Mouse (Mus musculus): ENCODE measurements at regions not wholly inside any gene's neighbourhood (a gene's known extent, or its start where the extent isn't known, plus 50 kb on each side); places are given as distances from the start of the nearest gene placed in this dataset.

DNA sequence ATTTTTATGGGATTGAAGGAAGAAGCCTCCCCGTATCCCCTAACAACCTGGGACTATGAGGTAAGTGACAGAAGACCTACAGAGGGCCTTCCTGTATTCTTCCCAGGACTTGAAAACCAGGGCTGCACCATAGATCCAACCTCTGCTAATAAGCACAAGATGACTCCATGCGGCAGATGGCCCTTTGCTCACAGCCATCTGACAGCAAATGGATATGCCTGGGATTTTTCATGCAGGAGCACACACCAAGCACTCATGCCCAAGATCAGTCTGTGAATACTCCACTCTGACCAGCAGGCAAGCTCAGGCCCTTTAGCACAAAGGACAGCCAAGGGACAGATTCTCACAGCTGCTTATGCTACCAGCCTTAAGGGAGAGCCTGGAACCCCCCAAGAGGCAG, 77.1 kb upstream of the Plxna2 start:
- H3K79me2 ChIP-seq (ENCODE audit: control insufficient read depth, insufficient read depth): no peaks in the 10 kb centered on the region
- no peaks in the 10 kb centered on the region for H3K36me3 ChIP-seq (ENCODE audit: control insufficient read depth, insufficient read depth)
- H3K4me3 ChIP-seq: no peak overlapping the region
- no peak overlapping the region for H3ac ChIP-seq (ENCODE audit: control insufficient read depth, insufficient read length)
- no peak overlapping the region for H3K4me2 ChIP-seq (ENCODE audit: low read depth)
- TF ChIP-seq TCF3 (IDR thresholded peaks at IDR 0.05; ENCODE audit: insufficient read length, low read depth) (no peak), USF1 (IDR thresholded peaks at IDR 0.05; ENCODE audit: low read depth) (no peak), POLR2A (IDR thresholded peaks at IDR 0.05; ENCODE audit: insufficient read length, low read depth) (no peak), POLR2AphosphoS2 (IDR thresholded peaks at IDR 0.05; ENCODE audit: insufficient read length, low read depth) (no peak), TCF12 (IDR thresholded peaks at IDR 0.05; ENCODE audit: insufficient read depth, poor library complexity, severe bottlenecking) (no peak), E2F4 (IDR thresholded peaks at IDR 0.05; ENCODE audit: insufficient read depth) (no peak), MAX (IDR thresholded peaks at IDR 0.05; ENCODE audit: low read depth) (no peak), REST (IDR thresholded peaks at IDR 0.05; ENCODE audit: insufficient read depth, insufficient read length) (no peak), SRF (IDR thresholded peaks at IDR 0.05; ENCODE audit: control insufficient read depth, insufficient read length, low read depth) (no peak), MYOD1 (IDR thresholded peaks at IDR 0.05; ENCODE audit: control insufficient read depth in 1 of 3, insufficient read length in 2 of 3, low read depth in 2 of 3) (no peak), MYOG (IDR thresholded peaks at IDR 0.05; ENCODE audit: control insufficient read depth in 1 of 3, insufficient read depth in 1 of 3, insufficient read length in 2 of 3, low read depth in 2 of 3) (no peak), CEBPB (IDR thresholded peaks at IDR 0.05; ENCODE audit: insufficient read depth, poor library complexity, severe bottlenecking) (no peak)
- no peaks in the 10 kb centered on the region for H3K27me3 ChIP-seq (ENCODE audit: control insufficient read depth, insufficient read depth, insufficient read length)

DNA sequence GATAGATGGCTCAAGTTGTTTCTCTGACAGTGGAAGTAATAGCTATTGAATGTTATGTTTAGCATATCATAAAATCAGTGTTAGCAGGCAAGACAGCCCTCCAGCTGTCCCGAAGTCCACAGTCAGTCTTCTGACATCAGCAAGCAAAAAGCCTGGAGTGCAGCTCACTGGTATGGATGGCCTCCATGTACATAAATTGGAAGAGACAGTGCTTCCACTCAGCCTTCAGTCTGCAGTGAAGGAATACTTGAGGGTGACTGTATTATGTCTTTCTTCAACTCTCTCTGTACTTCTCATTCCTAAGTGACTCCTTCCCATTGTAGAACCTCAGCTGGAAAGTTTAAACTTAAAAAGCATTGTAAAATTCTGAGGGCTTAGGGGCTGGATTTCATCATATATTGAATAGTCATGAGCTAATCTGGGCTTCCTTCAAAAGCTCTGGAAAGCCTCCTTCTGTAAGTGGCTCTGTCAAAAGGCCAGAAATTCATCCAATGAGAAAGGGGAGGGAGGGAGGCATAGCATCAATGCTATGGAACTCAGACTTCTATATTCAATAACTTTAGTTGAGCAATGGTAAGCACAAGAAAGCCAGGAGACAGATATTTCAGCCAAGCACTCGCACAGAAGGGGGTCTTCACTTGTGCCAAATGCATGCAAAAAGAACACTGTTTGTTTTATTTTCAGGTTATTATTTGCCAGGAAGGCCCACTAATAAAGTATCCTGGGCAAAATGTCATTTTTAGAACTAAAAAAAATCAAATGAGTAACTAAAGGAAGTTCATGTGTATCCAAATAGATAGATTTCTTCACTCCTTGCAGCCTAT, 90.5 kb upstream of the Plxna2 start:
- H3K36me3 ChIP-seq (ENCODE audit: control insufficient read depth, insufficient read depth): no peaks in the 10 kb centered on the region
- H3K79me2 ChIP-seq (ENCODE audit: control insufficient read depth, insufficient read depth): no peaks in the 10 kb centered on the region
- H3K4me2 ChIP-seq (ENCODE audit: low read depth): no peak overlapping the region
- no peak for TF ChIP-seq TCF12 (IDR thresholded peaks at IDR 0.05; ENCODE audit: insufficient read depth, poor library complexity, severe bottlenecking)
- TF ChIP-seq MYOD1 (IDR thresholded peaks at IDR 0.05; ENCODE audit: control insufficient read depth in 1 of 3, insufficient read length in 2 of 3, low read depth in 2 of 3): no peak
- TF ChIP-seq E2F4 (IDR thresholded peaks at IDR 0.05; ENCODE audit: insufficient read depth): no peak
- TF ChIP-seq MAX (IDR thresholded peaks at IDR 0.05; ENCODE audit: low read depth): no peak
- no peak for TF ChIP-seq REST (IDR thresholded peaks at IDR 0.05; ENCODE audit: insufficient read depth, insufficient read length)
- no peak for TF ChIP-seq CEBPB (IDR thresholded peaks at IDR 0.05; ENCODE audit: insufficient read depth, poor library complexity, severe bottlenecking)
- no peak for TF ChIP-seq POLR2AphosphoS2 (IDR thresholded peaks at IDR 0.05; ENCODE audit: insufficient read length, low read depth)
- no peak for TF ChIP-seq USF1 (IDR thresholded peaks at IDR 0.05; ENCODE audit: low read depth)
- no peak overlapping the region for H3ac ChIP-seq (ENCODE audit: control insufficient read depth, insufficient read length)
- no peaks in the 10 kb centered on the region for H3K27me3 ChIP-seq (ENCODE audit: control insufficient read depth, insufficient read depth, insufficient read length)
- H3K4me3 ChIP-seq: no peak overlapping the region

DNA sequence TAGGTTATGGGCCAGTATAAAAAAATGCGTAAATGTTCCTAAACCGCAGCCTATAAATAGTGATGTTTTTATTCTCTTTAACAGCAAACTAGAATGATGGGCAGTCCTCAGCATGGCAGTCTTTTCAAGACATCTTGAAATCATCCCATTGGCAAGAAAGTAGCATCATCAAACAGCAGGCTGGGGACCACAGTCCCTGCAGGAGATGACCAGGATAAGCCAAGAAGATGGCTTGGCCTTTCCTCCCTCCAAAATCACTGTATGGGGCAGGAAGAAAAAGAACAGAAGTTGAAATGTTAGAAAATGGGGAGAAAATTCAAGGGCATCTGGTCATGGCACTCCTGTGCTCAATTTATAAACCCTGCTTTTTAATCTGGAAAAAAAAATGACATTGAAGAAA, 93.0 kb upstream of the Plxna2 start:
- H3K4me2 ChIP-seq (ENCODE audit: low read depth): no peak overlapping the region
- no peaks in the 10 kb centered on the region for H3K36me3 ChIP-seq (ENCODE audit: control insufficient read depth, insufficient read depth)
- no peak for TF ChIP-seq TCF3 (IDR thresholded peaks at IDR 0.05; ENCODE audit: insufficient read length, low read depth)
- TF ChIP-seq SRF (IDR thresholded peaks at IDR 0.05; ENCODE audit: control insufficient read depth, insufficient read length, low read depth): no peak
- no peak for TF ChIP-seq MAX (IDR thresholded peaks at IDR 0.05; ENCODE audit: low read depth)
- TF ChIP-seq MYOD1 (IDR thresholded peaks at IDR 0.05; ENCODE audit: control insufficient read depth in 1 of 3, insufficient read length in 2 of 3, low read depth in 2 of 3): no peak
- no peak for TF ChIP-seq POLR2AphosphoS2 (IDR thresholded peaks at IDR 0.05; ENCODE audit: insufficient read length, low read depth)
- TF ChIP-seq MYOG (IDR thresholded peaks at IDR 0.05; ENCODE audit: control insufficient read depth in 1 of 3, insufficient read depth in 1 of 3, insufficient read length in 2 of 3, low read depth in 2 of 3): no peak
- no peak for TF ChIP-seq CEBPB (IDR thresholded peaks at IDR 0.05; ENCODE audit: insufficient read depth, poor library complexity, severe bottlenecking)
- no peak for TF ChIP-seq USF1 (IDR thresholded peaks at IDR 0.05; ENCODE audit: low read depth)
- no peak for TF ChIP-seq REST (IDR thresholded peaks at IDR 0.05; ENCODE audit: insufficient read depth, insufficient read length)
- no peak for TF ChIP-seq POLR2A (IDR thresholded peaks at IDR 0.05; ENCODE audit: insufficient read length, low read depth)
- TF ChIP-seq TCF12 (IDR thresholded peaks at IDR 0.05; ENCODE audit: insufficient read depth, poor library complexity, severe bottlenecking): no peak
- TF ChIP-seq E2F4 (IDR thresholded peaks at IDR 0.05; ENCODE audit: insufficient read depth): no peak

DNA sequence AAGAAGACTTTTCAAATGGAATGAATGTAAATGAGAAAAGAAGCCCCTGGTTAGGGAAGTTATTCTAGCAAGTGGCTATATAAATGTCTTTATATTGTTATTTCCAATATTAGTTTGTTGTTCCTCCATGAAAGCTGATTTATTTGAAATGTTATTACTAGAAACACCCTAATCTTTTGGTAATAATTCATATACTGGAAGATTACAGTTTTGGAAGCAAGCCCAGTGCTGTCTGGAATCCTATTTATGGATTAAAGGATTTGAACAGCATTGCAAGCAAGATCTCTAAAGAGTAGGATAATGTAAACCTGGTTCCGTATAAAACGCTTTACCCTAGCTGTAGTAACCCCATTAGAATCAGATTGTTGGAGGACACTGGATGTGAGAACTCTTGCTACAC, 96.8 kb upstream of the Plxna2 start:
- no peak overlapping the region for H3K4me2 ChIP-seq (ENCODE audit: low read depth)
- TF ChIP-seq E2F4 (IDR thresholded peaks at IDR 0.05; ENCODE audit: insufficient read depth) (no peak), MYOD1 (IDR thresholded peaks at IDR 0.05; ENCODE audit: control insufficient read depth in 1 of 3, insufficient read length in 2 of 3, low read depth in 2 of 3) (no peak), USF1 (IDR thresholded peaks at IDR 0.05; ENCODE audit: low read depth) (no peak), TCF12 (IDR thresholded peaks at IDR 0.05; ENCODE audit: insufficient read depth, poor library complexity, severe bottlenecking) (no peak), SRF (IDR thresholded peaks at IDR 0.05; ENCODE audit: control insufficient read depth, insufficient read length, low read depth) (no peak), REST (IDR thresholded peaks at IDR 0.05; ENCODE audit: insufficient read depth, insufficient read length) (no peak), POLR2A (IDR thresholded peaks at IDR 0.05; ENCODE audit: insufficient read length, low read depth) (no peak), POLR2AphosphoS2 (IDR thresholded peaks at IDR 0.05; ENCODE audit: insufficient read length, low read depth) (no peak), TCF3 (IDR thresholded peaks at IDR 0.05; ENCODE audit: insufficient read length, low read depth) (no peak), MAX (IDR thresholded peaks at IDR 0.05; ENCODE audit: low read depth) (no peak), MYOG (IDR thresholded peaks at IDR 0.05; ENCODE audit: control insufficient read depth in 1 of 3, insufficient read depth in 1 of 3, insufficient read length in 2 of 3, low read depth in 2 of 3) (no peak), CEBPB (IDR thresholded peaks at IDR 0.05; ENCODE audit: insufficient read depth, poor library complexity, severe bottlenecking) (no peak)
- H3K79me2 ChIP-seq (ENCODE audit: control insufficient read depth, insufficient read depth): no peaks in the 10 kb centered on the region
- H3K4me3 ChIP-seq: no peak overlapping the region
- no peaks in the 10 kb centered on the region for H3K36me3 ChIP-seq (ENCODE audit: control insufficient read depth, insufficient read depth)
- H3ac ChIP-seq (ENCODE audit: control insufficient read depth, insufficient read length): no peak overlapping the region
- H3K27me3 ChIP-seq (ENCODE audit: control insufficient read depth, insufficient read depth, insufficient read length): no peaks in the 10 kb centered on the region

More for the DNA sequence above, 93.0 kb upstream of the Plxna2 start:
- Histone ChIP-seq H3K27me3 (ENCODE audit: control insufficient read depth, insufficient read depth, insufficient read length) (no peaks in the 10 kb centered on the region), H3K79me2 (ENCODE audit: control insufficient read depth, insufficient read depth) (no peaks in the 10 kb centered on the region), H3K4me3 (no peak overlapping the region), H3ac (ENCODE audit: control insufficient read depth, insufficient read length) (no peak overlapping the region)

Data from myocyte (in vitro differentiated cells).